Mouse (Mus musculus) ES-Bruce4 (cell line): ENCODE measurements around the gene Lag3.

Experiments
- CTCF ChIP-seq: IDR thresholded peaks from one replicate; pipeline ENCODE4 v1.8.1; 2011; ENCODE audit warnings: low read depth, low read length
- EP300 ChIP-seq: IDR thresholded peaks from 2 replicates; pipeline ENCODE4 v1.6.1; 2011; ENCODE audit warnings: low read depth, low read length; ENCODE audit not compliant: insufficient read depth

- TF ChIP-seq CTCF (no peak), EP300 (no peak)
These were observed 28.2 kb downstream of the Lag3 start for GRCm38 (mm10) chr6:124883351-124883750.
